ENCODE assay signal across 8 mouse cellular contexts in the genomic region with DNA sequence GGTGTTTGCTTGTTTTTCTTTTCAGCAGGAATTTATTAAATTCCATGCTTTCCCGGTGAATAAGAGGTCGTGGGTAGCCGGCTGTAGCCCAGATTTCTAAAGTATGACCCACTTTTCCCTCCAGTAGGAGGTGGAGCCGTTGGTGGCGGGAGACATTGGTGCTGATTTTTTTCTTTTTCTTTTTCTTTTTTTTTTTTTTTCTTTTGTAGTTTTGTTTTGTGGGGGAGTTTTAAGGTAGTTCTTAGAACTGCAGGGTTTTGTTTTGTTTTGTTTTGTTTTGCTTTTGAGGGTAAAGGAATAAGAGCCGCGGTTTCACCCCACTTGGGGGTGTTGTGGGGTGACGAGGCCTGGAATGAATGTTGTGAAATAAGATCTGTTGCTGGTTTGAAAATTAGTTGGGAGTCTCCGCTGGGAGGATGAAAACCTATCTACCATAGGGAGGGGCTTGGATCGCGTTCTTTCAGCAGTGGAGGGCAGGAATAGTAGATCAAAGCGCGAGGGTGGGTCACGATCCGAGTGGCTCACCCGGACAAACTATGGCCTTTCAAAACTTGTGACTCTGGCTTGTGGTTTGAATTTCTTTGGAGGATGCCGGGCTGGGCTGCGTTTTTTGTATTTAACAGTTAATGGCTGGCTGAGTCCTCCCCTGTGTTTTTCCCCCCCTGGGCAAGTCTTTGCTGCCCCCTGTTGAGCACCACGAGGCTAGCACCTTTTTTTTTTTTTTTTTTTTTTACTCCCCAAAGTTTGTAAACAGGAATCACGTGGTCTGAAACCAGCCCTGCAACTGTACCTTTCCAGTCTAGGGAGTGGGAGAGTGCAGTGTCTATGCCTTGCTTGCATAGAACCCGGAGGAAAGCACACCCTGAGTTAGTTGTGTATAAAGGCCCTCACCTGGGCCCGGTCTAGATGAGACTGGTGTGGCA. TPM values are rescaled to one million over a fixed set of nuclear protein-coding genes. Genes with fewer than 3 reads are reported as not detected.
DNase-seq lines count a peak whose midpoint lies in the region; ATAC-seq and TF ChIP-seq lines count a peak whose summit lies in the region.

No protein-coding gene starts in this region.

- H3K27me3 ChIP-seq in cerebellum, adult 2 months (ENCODE audit: control insufficient read depth, insufficient read depth, low read length): no peaks in the 10 kb centered on the region
- H3K27me3 ChIP-seq in forebrain, embryonic 16.5 days (replicated peaks; ENCODE audit: control insufficient read depth, insufficient read depth, low read length): no peaks in the 10 kb centered on the region
- no peaks in the 10 kb centered on the region for H3K27me3 ChIP-seq in hindbrain, embryonic 12.5 days

- peak overlapping the region; percentile 75 for H3K4me3 ChIP-seq in cerebellum, adult 2 months (replicated peaks; ENCODE audit: insufficient read depth, low read depth, low read length)
- peak overlapping the region; percentile 90 for H3K4me3 ChIP-seq in forebrain, embryonic 16.5 days (replicated peaks; ENCODE audit: low read length)
- peak overlapping the region; percentile 87 for H3K4me3 ChIP-seq in hindbrain, embryonic 12.5 days

- ATAC-seq in forebrain, embryonic 16.5 days: no peak
- no peak for ATAC-seq in hindbrain, embryonic 12.5 days (ENCODE audit: low FRiP score)

- no peaks in the 10 kb centered on the region for H3K36me3 ChIP-seq in forebrain, embryonic 16.5 days (ENCODE audit: control insufficient read depth, insufficient read depth)
- peaks cover 9% of the 10 kb centered on the region for H3K36me3 ChIP-seq in hindbrain, embryonic 12.5 days

- peak overlapping the region; percentile 90 for H3K9ac ChIP-seq in forebrain, embryonic 16.5 days (replicated peaks; ENCODE audit: low read depth, low read length)
- peak overlapping the region; percentile 92 for H3K9ac ChIP-seq in hindbrain, embryonic 12.5 days

- no peaks in the 10 kb centered on the region for H3K9me3 ChIP-seq in forebrain, embryonic 16.5 days (ENCODE audit: control insufficient read depth, low read length)
- no peaks in the 10 kb centered on the region for H3K9me3 ChIP-seq in hindbrain, embryonic 12.5 days (replicated peaks)

- no peaks in the 10 kb centered on the region for H3K4me1 ChIP-seq in cerebellum, adult 2 months (ENCODE audit: control insufficient read depth, insufficient read depth, low read length)
- peaks cover 18% of the 10 kb centered on the region for H3K4me1 ChIP-seq in forebrain, embryonic 16.5 days (replicated peaks; ENCODE audit: control insufficient read depth, insufficient read depth, low read length)
- H3K4me1 ChIP-seq in hindbrain, embryonic 12.5 days: peaks cover 26% of the 10 kb centered on the region

- TF ChIP-seq CTCF in cerebellum, adult 2 months (IDR thresholded peaks at IDR 0.05; ENCODE audit: borderline replicate concordance, insufficient read depth, low read depth, low read length): peak; percentile 67

- no peak overlapping the region for H3K27ac ChIP-seq in cerebellum, adult 2 months (ENCODE audit: insufficient read depth, low read length)
- H3K27ac ChIP-seq in forebrain, embryonic 16.5 days (ENCODE audit: low read length): peak overlapping the region; percentile 61; the same call in 1 of the 2 replicates
- H3K27ac ChIP-seq in hindbrain, embryonic 12.5 days: peak overlapping the region; percentile 94

- H3K4me2 ChIP-seq in forebrain, embryonic 16.5 days (ENCODE audit: low read length): peak overlapping the region; percentile 97
- H3K4me2 ChIP-seq in hindbrain, embryonic 12.5 days (replicated peaks): peak overlapping the region; percentile 75

- 6% methylated on average over 22 of the region's 22 CpGs for WGBS in cerebellum, adult 2 months
- 2% methylated on average over 22 of the region's 22 CpGs for WGBS in forebrain, embryonic 16.5 days
- 2% methylated on average over 22 of the region's 22 CpGs for WGBS in hindbrain, embryonic 12.5 days

- TF ChIP-seq POLR2A in cerebellum, adult 2 months (IDR thresholded peaks at IDR 0.05; ENCODE audit: borderline replicate concordance, insufficient read depth, low read length): no peak

- peak; percentile 88 for DNase-seq in MN1 (ENCODE audit: low spot score)
- DNase-seq in cerebellum, adult 2 months: peak; percentile 52 to 66
- DNase-seq in layer of hippocampus, postnatal 25 days (ENCODE audit: extremely low spot score in 1 of 2, low spot score in 1 of 2): peak; percentile 33 to 47
- peak; percentile 84 for DNase-seq in lung, postnatal 36 days
- DNase-seq in retina, postnatal 1 day: peak; percentile 87
- peak; percentile 61 for DNase-seq in urinary bladder, adult 2 months (ENCODE audit: low spot score)

RNA-seq across cellular contexts. Expression of gene Pim1, which starts 2.0 kb away (rescaled TPM):
- 10.5 and 10.9 TPM in 2 replicates for polyA plus RNA-seq in cerebellum, adult 2 months (2012; rRNA removed)
- polyA plus RNA-seq in forebrain, embryonic 16.5 days (2015; fragmentation: Nextera tagmentation; extraction: Ambion mirVana): 11.4 and 11.8 TPM in 2 replicates
- 17.8 and 19.2 TPM in 2 replicates for polyA plus RNA-seq in hindbrain, embryonic 12.5 days (2016; fragmentation: Nextera tagmentation; extraction: Ambion mirVana)
- total RNA-seq in layer of hippocampus, postnatal 25 days (2021): 1 to 10 TPM; 2.7 to 3.7 TPM
- 21.2 and 24.4 TPM in 2 replicates for polyA plus RNA-seq in urinary bladder, adult 2 months (2012; rRNA removed)

RNA-seq across cellular contexts. Expression of gene Gm17657, which starts 56.9 kb away (rescaled TPM):
- not detected in 2 replicates for polyA plus RNA-seq in cerebellum, adult 2 months (2012; rRNA removed)
- not detected in 2 replicates for polyA plus RNA-seq in forebrain, embryonic 16.5 days (2015; fragmentation: Nextera tagmentation; extraction: Ambion mirVana)
- not detected in 2 replicates for polyA plus RNA-seq in hindbrain, embryonic 12.5 days (2016; fragmentation: Nextera tagmentation; extraction: Ambion mirVana)
- not detected for total RNA-seq in layer of hippocampus, postnatal 25 days (2021)
- not detected in 2 replicates for polyA plus RNA-seq in urinary bladder, adult 2 months (2012; rRNA removed)

RNA-seq across cellular contexts. Expression of gene Tbc1d22b, which starts 57.1 kb away (rescaled TPM):
- polyA plus RNA-seq in cerebellum, adult 2 months (2012; rRNA removed): 37.4 and 37.7 TPM in 2 replicates
- polyA plus RNA-seq in forebrain, embryonic 16.5 days (2015; fragmentation: Nextera tagmentation; extraction: Ambion mirVana): 22.0 and 25.9 TPM in 2 replicates
- polyA plus RNA-seq in hindbrain, embryonic 12.5 days (2016; fragmentation: Nextera tagmentation; extraction: Ambion mirVana): 24.6 and 26.4 TPM in 2 replicates
- total RNA-seq in layer of hippocampus, postnatal 25 days (2021): 10 to 100 TPM; 43.4 to 45.7 TPM
- 13.5 and 14.1 TPM in 2 replicates for polyA plus RNA-seq in urinary bladder, adult 2 months (2012; rRNA removed)

RNA-seq across cellular contexts. Expression of gene Tmem217, which starts 59.7 kb away (rescaled TPM):
- 0.76 and 1.2 TPM in 2 replicates for polyA plus RNA-seq in cerebellum, adult 2 months (2012; rRNA removed)
- 0.50 and 1.1 TPM in 2 replicates for polyA plus RNA-seq in forebrain, embryonic 16.5 days (2015; fragmentation: Nextera tagmentation; extraction: Ambion mirVana)
- polyA plus RNA-seq in hindbrain, embryonic 12.5 days (2016; fragmentation: Nextera tagmentation; extraction: Ambion mirVana): 1.8 and 2.4 TPM in 2 replicates
- total RNA-seq in layer of hippocampus, postnatal 25 days (2021): under 1 TPM in 1 of 2 experiments, not detected in 1; 0.44 TPM
- polyA plus RNA-seq in urinary bladder, adult 2 months (2012; rRNA removed): 0.14 and 0.21 TPM in 2 replicates
